Mouse (Mus musculus) kidney, embryonic 16.5 days (tissue): ENCODE measurements at regions not wholly inside any gene's neighbourhood (a gene's known extent, or its start where the extent isn't known, plus 50 kb on each side); places are given as distances from the start of the nearest gene placed in this dataset.
A peak's percentile ranks its signal among the peaks of the same experiment; 100 is the strongest.

Experiments used
- ATAC-seq: fragments of 200-750 bp; cut with Nextera tagmentation; 2 replicates; pipeline ENCODE4 v1.8.0; 2017; ENCODE audit warnings: moderate TSS enrichment; ENCODE audit not compliant: low FRiP score, low TSS enrichment
- H3K27ac ChIP-seq: fragments of 300-500 bp; sonication (generic); 2 replicates; pipeline ENCODE4 v1.5.1; 2014; ENCODE audit warnings: low read length
- H3K27me3 ChIP-seq: fragments of 300-500 bp; sonication (generic); 2 replicates; pipeline ENCODE4 v1.6.1; 2014; ENCODE audit warnings: low read length, control low read depth, mixed read lengths; ENCODE audit not compliant: insufficient read depth
- H3K36me3 ChIP-seq: fragments of 300-500 bp; sonication (generic); 2 replicates; pipeline ENCODE4 v1.6.1; 2014; ENCODE audit warnings: low read length, control low read depth, mixed read lengths; ENCODE audit not compliant: insufficient read depth
- H3K4me1 ChIP-seq: fragments of 300-500 bp; sonication (generic); 2 replicates; pipeline ENCODE4 v1.6.1; 2014; ENCODE audit warnings: low read length, control low read depth, mixed read lengths; ENCODE audit not compliant: insufficient read depth
- H3K4me2 ChIP-seq: fragments of 300-500 bp; sonication (generic); replicated peaks from 2 replicates; pipeline ENCODE4 v1.6.1; 2014; ENCODE audit warnings: low read depth, low read length
- H3K4me3 ChIP-seq: fragments of 300-500 bp; sonication (generic); 2 replicates; pipeline ENCODE4 v1.5.1; 2014; ENCODE audit warnings: mild to moderate bottlenecking, low read length
- H3K9ac ChIP-seq: fragments of 300-500 bp; sonication (generic); replicated peaks from 2 replicates; pipeline ENCODE4 v1.6.1; 2014; ENCODE audit warnings: low read length
- H3K9me3 ChIP-seq: fragments of 300-500 bp; sonication (generic); 2 replicates; pipeline ENCODE4 v1.6.1; 2016; ENCODE audit warnings: low read length, control low read depth
- WGBS: fragments of 180-500 bp; shearing (Covaris S2); extraction: QIAGEN DNeasy Blood & Tissue Kit; methylation state at CpG from one replicate; pipeline ENCODE4 v1.1.7; 2014; 5-methylcytosine and 5-hydroxymethylcytosine counted together

DNA sequence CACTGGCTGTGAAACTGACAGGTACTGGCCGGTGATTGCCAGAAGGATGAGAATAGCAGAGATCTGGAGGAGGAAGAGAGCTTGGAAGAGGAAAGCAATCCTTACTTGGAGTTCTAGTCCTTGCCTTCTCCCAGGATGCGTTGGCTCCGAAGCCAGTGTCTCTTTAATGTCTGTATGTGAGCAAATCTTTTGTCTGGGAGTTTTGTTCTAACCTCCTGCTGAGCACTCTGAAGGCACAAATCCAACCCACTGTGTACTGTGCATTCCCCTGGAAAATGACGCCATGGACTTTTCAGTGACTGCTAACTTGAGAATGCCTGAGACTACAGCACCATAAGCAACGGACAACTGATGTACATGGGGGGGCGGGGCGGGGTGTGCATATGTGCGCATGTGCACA lies 216.4 kb downstream of the Emp1 start:
- Histone ChIP-seq H3K27ac (no peak overlapping the region), H3K9me3 (no peaks in the 10 kb centered on the region), H3K4me2 (no peak overlapping the region), H3K4me1 (no peaks in the 10 kb centered on the region), H3K4me3 (no peak overlapping the region), H3K27me3 (no peaks in the 10 kb centered on the region), H3K36me3 (no peaks in the 10 kb centered on the region), H3K9ac (no peak overlapping the region)
- WGBS = 90% methylated on average over 8 of the region's 8 CpGs
- no peak for ATAC-seq

GRCm38 (mm10) chr6:135582567-135582966 lies 220.2 kb downstream of the Emp1 start:
- Histone ChIP-seq H3K27ac (no peak overlapping the region), H3K9me3 (no peaks in the 10 kb centered on the region), H3K4me2 (no peak overlapping the region), H3K4me1 (no peaks in the 10 kb centered on the region), H3K27me3 (no peaks in the 10 kb centered on the region), H3K36me3 (no peaks in the 10 kb centered on the region), H3K9ac (no peak overlapping the region), H3K4me3 (no peak overlapping the region)
- WGBS = 56% methylated on average over 2 of the region's 2 CpGs
- no peak for ATAC-seq

DNA sequence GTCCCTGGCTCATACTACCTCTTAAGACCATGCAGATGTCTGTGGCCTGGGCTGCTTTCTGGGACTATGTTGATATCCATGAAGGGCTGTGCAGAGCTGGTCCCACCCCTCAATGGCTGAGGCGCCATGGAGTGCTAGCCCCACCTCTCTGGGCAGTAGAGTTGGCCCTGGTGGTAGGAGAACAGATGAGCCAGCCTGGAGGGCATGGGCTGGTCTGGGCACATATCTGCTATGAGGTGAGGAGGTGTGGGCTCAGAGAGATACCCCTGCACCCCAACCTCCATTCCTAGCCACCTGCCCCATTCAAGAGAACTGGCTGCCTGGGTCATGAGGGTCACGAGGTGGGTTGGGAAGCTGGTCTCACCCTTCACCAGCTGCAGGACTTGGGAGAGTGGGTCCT lies 222.4 kb downstream of the Emp1 start:
- H3K9ac ChIP-seq = no peak overlapping the region
- no peak overlapping the region for H3K4me3 ChIP-seq
- 87% methylated on average over 2 of the region's 2 CpGs for WGBS
- peak; percentile 23; the same call in 1 of the 2 replicates for ATAC-seq
- no peaks in the 10 kb centered on the region for H3K4me1 ChIP-seq
- H3K9me3 ChIP-seq = no peaks in the 10 kb centered on the region
- H3K27ac ChIP-seq = no peak overlapping the region
- H3K27me3 ChIP-seq = no peaks in the 10 kb centered on the region
- no peaks in the 10 kb centered on the region for H3K36me3 ChIP-seq
- H3K4me2 ChIP-seq = no peak overlapping the region

- H3K36me3 ChIP-seq = no peaks in the 10 kb centered on the region
- ATAC-seq = peak; percentile 54; the same call in 1 of the 2 replicates
Measured at GRCm38 (mm10) chr6:135590084-135590483, 227.7 kb downstream of the Emp1 start.

DNA sequence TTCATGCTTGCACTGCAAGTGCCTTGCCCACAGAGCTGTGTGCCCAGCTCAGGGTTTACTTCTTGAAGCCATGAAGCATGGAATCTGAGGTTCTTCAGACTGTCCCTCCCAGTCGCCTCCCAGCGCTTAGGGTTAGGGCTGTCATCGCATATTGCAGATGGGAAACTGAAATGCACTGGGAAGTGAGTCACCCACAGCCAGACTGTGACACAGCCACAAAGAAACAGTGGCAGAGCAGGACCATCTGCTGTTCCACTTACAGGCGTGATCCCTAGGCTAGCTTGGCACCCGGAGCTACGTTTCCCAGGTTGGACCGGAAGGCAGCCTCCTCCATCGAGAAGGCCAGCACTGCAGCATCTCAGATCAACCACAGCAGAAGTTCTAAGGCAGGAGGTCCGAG lies 228.7 kb downstream of the Emp1 start:
- Histone ChIP-seq H3K4me3 (no peak overlapping the region), H3K36me3 (no peaks in the 10 kb centered on the region), H3K9ac (no peak overlapping the region), H3K4me2 (no peak overlapping the region), H3K27ac (no peak overlapping the region), H3K27me3 (no peaks in the 10 kb centered on the region), H3K9me3 (no peaks in the 10 kb centered on the region), H3K4me1 (no peaks in the 10 kb centered on the region)
- no peak for ATAC-seq
- 79% methylated on average over 9 of the region's 9 CpGs for WGBS

More at GRCm38 (mm10) chr6:135590084-135590483, 227.7 kb downstream of the Emp1 start:
- Histone ChIP-seq H3K4me2 (no peak overlapping the region), H3K27ac (no peak overlapping the region), H3K4me1 (no peaks in the 10 kb centered on the region), H3K9me3 (no peaks in the 10 kb centered on the region), H3K9ac (no peak overlapping the region), H3K27me3 (no peaks in the 10 kb centered on the region), H3K4me3 (no peak overlapping the region)

DNA sequence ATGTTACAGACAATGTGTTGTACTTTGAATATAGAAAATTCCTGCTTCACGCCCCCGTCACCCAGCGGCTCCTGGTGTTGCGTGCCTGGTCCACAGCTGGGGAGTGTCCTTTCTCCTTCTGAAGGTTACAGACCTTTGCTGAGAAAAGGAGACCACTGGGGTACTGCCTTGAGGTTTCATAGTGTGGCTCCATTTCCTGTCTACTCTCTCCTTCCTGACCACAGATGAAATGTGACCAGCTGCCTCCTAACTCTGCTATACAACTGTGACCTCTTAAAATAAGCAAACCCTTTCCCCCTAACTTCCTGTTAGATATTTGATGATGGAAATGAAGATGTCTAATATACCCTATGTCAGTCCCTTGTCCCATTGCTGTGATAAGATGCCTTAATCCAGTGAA lies 234.0 kb downstream of the Emp1 start:
- Histone ChIP-seq H3K4me3 (no peak overlapping the region), H3K27ac (no peak overlapping the region), H3K9me3 (no peaks in the 10 kb centered on the region), H3K36me3 (no peaks in the 10 kb centered on the region), H3K27me3 (no peaks in the 10 kb centered on the region), H3K4me1 (no peaks in the 10 kb centered on the region), H3K4me2 (no peak overlapping the region), H3K9ac (no peak overlapping the region)
- no peak for ATAC-seq
- 76% methylated on average over 4 of the region's 4 CpGs for WGBS

GRCm38 (mm10) chr6:135610504-135611096 lies 248.3 kb downstream of the Emp1 start:
- H3K27ac ChIP-seq = no peak overlapping the region
- no peak overlapping the region for H3K9ac ChIP-seq
- H3K27me3 ChIP-seq = no peaks in the 10 kb centered on the region
- H3K36me3 ChIP-seq = no peaks in the 10 kb centered on the region
- no peaks in the 10 kb centered on the region for H3K9me3 ChIP-seq
- H3K4me2 ChIP-seq = no peak overlapping the region
- no peak for ATAC-seq
- H3K4me3 ChIP-seq = no peak overlapping the region
- 61% methylated on average over 3 of the region's 3 CpGs for WGBS
- H3K4me1 ChIP-seq = no peaks in the 10 kb centered on the region

GRCm38 (mm10) chr6:135627928-135628327 lies 265.6 kb downstream of the Emp1 start:
- Histone ChIP-seq H3K9ac (no peak overlapping the region), H3K36me3 (no peaks in the 10 kb centered on the region), H3K4me3 (no peak overlapping the region), H3K27ac (no peak overlapping the region), H3K27me3 (no peaks in the 10 kb centered on the region), H3K4me1 (no peaks in the 10 kb centered on the region), H3K9me3 (peaks cover 3% of the 10 kb centered on the region; the same call in 1 of the 2 replicates), H3K4me2 (no peak overlapping the region)
- no peak for ATAC-seq
- 59% methylated on average over 4 of the region's 4 CpGs for WGBS

GRCm38 (mm10) chr6:135629236-135629635 lies 266.9 kb downstream of the Emp1 start:
- Histone ChIP-seq H3K27me3 (no peaks in the 10 kb centered on the region), H3K27ac (no peak overlapping the region), H3K4me1 (no peaks in the 10 kb centered on the region), H3K9me3 (peaks cover 3% of the 10 kb centered on the region; the same call in 1 of the 2 replicates), H3K4me2 (no peak overlapping the region), H3K36me3 (no peaks in the 10 kb centered on the region), H3K4me3 (no peak overlapping the region), H3K9ac (no peak overlapping the region)
- WGBS = 76% methylated on average over 3 of the region's 3 CpGs
- ATAC-seq = no peak

DNA sequence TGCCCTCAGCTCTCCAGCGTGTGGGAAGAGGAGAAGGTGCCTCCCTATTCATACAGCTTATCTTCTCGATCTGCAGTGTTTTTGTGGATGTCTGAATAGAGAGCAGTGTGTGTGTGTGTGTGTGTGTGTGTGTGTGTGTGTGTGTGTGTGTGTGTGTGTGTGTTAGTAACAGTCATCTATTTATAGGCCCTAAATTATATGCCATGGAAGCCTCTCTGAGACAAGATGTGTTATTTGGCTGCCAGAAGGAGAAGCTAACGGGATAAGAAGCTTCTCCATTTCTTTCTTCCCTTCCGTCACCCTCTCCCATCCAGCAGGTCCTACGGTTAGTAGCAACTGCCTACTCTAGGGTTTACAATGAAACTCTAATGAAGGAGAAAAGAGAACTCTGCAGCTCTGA lies 270.3 kb downstream of the Emp1 start:
- ATAC-seq = no peak
- Histone ChIP-seq H3K4me3 (no peak overlapping the region), H3K27me3 (no peaks in the 10 kb centered on the region), H3K4me2 (no peak overlapping the region), H3K4me1 (no peaks in the 10 kb centered on the region), H3K27ac (no peak overlapping the region), H3K36me3 (no peaks in the 10 kb centered on the region), H3K9me3 (peaks cover 3% of the 10 kb centered on the region; the same call in 1 of the 2 replicates), H3K9ac (no peak overlapping the region)
- WGBS = 77% methylated on average over 5 of the region's 5 CpGs
